Mouse (Mus musculus) stomach, embryonic 14.5 days (tissue): Measurements from ENCODE around the gene Slco3a1. TPM values are rescaled to one million over a fixed set of nuclear protein-coding genes. Genes with fewer than 3 reads are reported as not detected.

Source experiments
- ATAC-seq: fragments of 200-750 bp; cut with Nextera tagmentation; 2 replicates; pipeline ENCODE4 v1.8.0; 2017; ENCODE audit warnings: low read depth, moderate TSS enrichment; ENCODE audit not compliant: insufficient number of reproducible peaks, insufficient read depth, low FRiP score
- H3K27ac ChIP-seq: fragments of 300-500 bp; sonication (generic); 2 replicates; pipeline ENCODE4 v1.5.1; 2014; ENCODE audit warnings: mild to moderate bottlenecking, low read length, moderate library complexity, mixed read lengths
- H3K27me3 ChIP-seq: fragments of 300-500 bp; sonication (generic); 2 replicates; pipeline ENCODE4 v1.6.1; 2014; ENCODE audit warnings: low read length, control low read depth, mixed read lengths; ENCODE audit not compliant: control insufficient read depth, insufficient read depth
- H3K36me3 ChIP-seq: fragments of 300-500 bp; sonication (generic); 2 replicates; pipeline ENCODE4 v1.6.1; 2014; ENCODE audit warnings: mild to moderate bottlenecking, control low read depth, low read length, moderate library complexity, mixed read lengths; ENCODE audit not compliant: control insufficient read depth, insufficient read depth
- H3K4me1 ChIP-seq: fragments of 300-500 bp; sonication (generic); 2 replicates; pipeline ENCODE4 v1.6.1; 2014; ENCODE audit warnings: low read length, control low read depth, mixed read lengths; ENCODE audit not compliant: control insufficient read depth, insufficient read depth
- H3K4me2 ChIP-seq: fragments of 300-500 bp; sonication (generic); replicated peaks from 2 replicates; pipeline ENCODE4 v1.6.1; 2014; ENCODE audit warnings: low read depth, low read length, control low read depth
- H3K4me3 ChIP-seq: fragments of 300-500 bp; sonication (generic); 2 replicates; pipeline ENCODE4 v1.5.1; 2014; ENCODE audit warnings: low read depth, low read length, control low read depth
- H3K9ac ChIP-seq: fragments of 300-500 bp; sonication (generic); replicated peaks from 2 replicates; pipeline ENCODE4 v1.6.1; 2014; ENCODE audit warnings: low read depth, mild to moderate bottlenecking, control low read depth, low read length, moderate library complexity, mixed read lengths
- H3K9me3 ChIP-seq: fragments of 300-500 bp; sonication (generic); 2 replicates; pipeline ENCODE4 v1.6.1; 2016; ENCODE audit warnings: low read depth, low read length, control low read depth; ENCODE audit not compliant: control insufficient read depth
- WGBS: fragments of 180-500 bp; shearing (Covaris S2); extraction: QIAGEN DNeasy Blood & Tissue Kit; methylation state at CpG from one replicate; pipeline ENCODE4 v1.1.7; 2014; 5-methylcytosine and 5-hydroxymethylcytosine counted together
- microRNA-seq: library from miRNA; unstranded; fragments of <30 nt; microRNA quantifications from one replicate; pipeline ENCODE4, GENCODE M21; 2016
- polyA plus RNA-seq: library from polyadenylated mRNA; unstranded; fragments of >200 nt; fragmentation: Nextera tagmentation; extraction: Ambion mirVana; gene quantifications from 2 replicates; pipeline ENCODE4 v1.2.1, GENCODE M21; 2014

The Slco3a1 gene
- polyA plus RNA-seq, 1 experiment from 2014 or later: 9.1 TPM

DNA sequence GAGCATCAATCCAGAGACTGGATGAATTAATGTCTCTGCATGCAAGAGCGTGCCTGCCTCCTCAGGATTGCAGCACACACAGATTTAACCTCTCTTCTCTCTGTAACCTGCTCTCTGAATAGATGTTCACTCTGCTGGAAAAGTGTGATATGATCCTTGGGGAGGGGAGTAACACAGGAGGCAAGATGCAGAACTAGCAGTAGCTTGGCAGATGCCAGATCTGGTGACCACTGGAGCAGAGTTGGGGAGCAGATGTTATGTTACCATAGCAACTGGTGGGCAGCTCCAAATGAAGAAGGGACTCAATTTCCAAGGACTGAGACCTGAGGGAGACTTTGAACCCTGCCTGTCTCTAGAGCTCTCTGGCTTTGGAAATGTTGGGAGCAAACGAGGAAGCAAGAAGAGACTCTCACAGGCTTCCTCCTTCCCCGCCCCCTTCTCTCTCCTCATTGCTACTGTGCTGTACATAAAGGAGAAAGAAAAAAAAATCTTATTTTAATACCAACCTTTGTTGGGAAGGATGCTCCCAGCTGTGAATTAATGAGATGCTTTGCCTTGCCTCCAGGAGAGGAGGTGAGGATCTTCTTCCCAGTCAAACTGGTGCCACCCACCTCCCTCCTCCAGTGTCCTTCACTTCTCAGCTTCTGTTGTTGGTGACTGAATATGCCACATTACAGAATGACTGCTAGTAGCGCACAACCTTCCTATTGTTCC lies 314.0 kb downstream of the Slco3a1 start:
- H3K36me3 ChIP-seq: no peaks in the 10 kb centered on the region
- 61% methylated on average over 4 of the region's 4 CpGs for WGBS
- no peak for ATAC-seq
- no peak overlapping the region for H3K9ac ChIP-seq
- no peaks in the 10 kb centered on the region for H3K4me1 ChIP-seq
- H3K27ac ChIP-seq: no peak overlapping the region
- H3K4me2 ChIP-seq: no peak overlapping the region
- H3K4me3 ChIP-seq: no peak overlapping the region
- no peaks in the 10 kb centered on the region for H3K27me3 ChIP-seq
- 0 out of 2 replicates have a peak, but pooled peaks cover 3% of the 10 kb centered on the region for H3K9me3 ChIP-seq

Small RNAs within 50 kb of the gene (microRNA-seq; reads per million reads assigned to microRNA genes)
- not detected for gene Gm27459
